Mouse (Mus musculus): ENCODE data around the gene Ace2. TPM values are rescaled to one million over a fixed set of nuclear protein-coding genes. Genes with fewer than 3 reads are reported as not detected.

Gene Ace2
- polyA plus RNA-seq, 1 experiment from 2014 or later = 3.1 TPM

DNA sequence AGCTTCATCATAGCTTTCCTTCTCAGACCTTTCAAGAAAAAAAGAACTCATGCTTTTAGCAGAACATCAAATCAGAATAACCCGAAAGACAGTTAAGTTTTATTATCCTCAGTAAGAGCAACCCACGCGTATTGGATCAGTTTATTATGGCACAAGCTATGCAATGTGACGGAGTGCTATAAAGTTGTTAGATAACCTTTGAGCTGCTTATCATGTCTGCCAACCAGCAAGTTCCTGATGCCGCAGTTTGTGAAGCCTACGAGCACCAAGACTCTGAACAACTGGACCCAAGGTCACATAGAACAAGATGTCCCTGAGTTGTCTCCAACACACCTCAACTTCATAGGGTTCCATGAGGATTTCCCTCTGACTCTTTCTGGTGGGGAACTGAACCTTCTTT lies 25.4 kb upstream of the Ace2 start:
- H3K9ac ChIP-seq (ENCODE audit: low read length) = no peak overlapping the region
- H3K4me1 ChIP-seq (ENCODE audit: control insufficient read depth, insufficient read depth, low read length) = no peaks in the 10 kb centered on the region
- H3K9me3 ChIP-seq (replicated peaks; ENCODE audit: control insufficient read depth, low read length) = no peaks in the 10 kb centered on the region
- ATAC-seq (replicated peaks; ENCODE audit: extremely low read depth, insufficient read depth, low FRiP score) = no peak
- H3K4me2 ChIP-seq (ENCODE audit: low read depth, low read length) = no peak overlapping the region
- no peak overlapping the region for H3K27ac ChIP-seq (ENCODE audit: low read length)
- H3K4me3 ChIP-seq (ENCODE audit: low read length) = no peak overlapping the region
- H3K27me3 ChIP-seq (ENCODE audit: control insufficient read depth, insufficient read depth, low read length) = no peaks in the 10 kb centered on the region
- WGBS = 68% methylated on average over 6 of the region's 6 CpGs
- no peaks in the 10 kb centered on the region for H3K36me3 ChIP-seq (ENCODE audit: control insufficient read depth, insufficient read depth)

DNA sequence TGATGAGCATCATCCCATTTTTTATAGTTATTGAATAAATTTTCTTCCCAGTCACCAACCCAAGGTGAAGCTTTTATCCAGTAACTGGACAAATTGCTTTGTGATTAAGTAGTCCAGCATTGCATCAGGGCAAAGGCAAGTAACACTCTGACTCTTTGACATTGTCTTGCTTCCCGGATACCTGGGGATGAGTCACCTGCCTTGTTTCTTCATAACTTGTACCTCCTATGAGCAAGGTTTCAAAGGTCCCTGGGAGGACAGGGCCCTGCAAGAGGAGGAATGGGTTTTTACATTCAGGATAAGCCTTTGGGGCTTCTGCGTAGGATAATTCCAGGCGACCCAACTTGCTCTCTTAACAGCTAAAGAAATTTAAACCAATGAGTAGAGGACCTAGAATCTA lies 15.2 kb upstream of the Ace2 start:
- Histone ChIP-seq H3K4me3 (ENCODE audit: low read length) (no peak overlapping the region), H3K27me3 (ENCODE audit: control insufficient read depth, insufficient read depth, low read length) (no peaks in the 10 kb centered on the region), H3K4me1 (ENCODE audit: control insufficient read depth, insufficient read depth, low read length) (no peaks in the 10 kb centered on the region), H3K9me3 (replicated peaks; ENCODE audit: control insufficient read depth, low read length) (no peaks in the 10 kb centered on the region), H3K9ac (ENCODE audit: low read length) (no peak overlapping the region), H3K36me3 (ENCODE audit: control insufficient read depth, insufficient read depth) (no peaks in the 10 kb centered on the region), H3K4me2 (ENCODE audit: low read depth, low read length) (no peak overlapping the region), H3K27ac (ENCODE audit: low read length) (no peak overlapping the region)
- no peak for ATAC-seq (replicated peaks; ENCODE audit: extremely low read depth, insufficient read depth, low FRiP score)
- WGBS = 79% methylated on average over 3 of the region's 3 CpGs

DNA sequence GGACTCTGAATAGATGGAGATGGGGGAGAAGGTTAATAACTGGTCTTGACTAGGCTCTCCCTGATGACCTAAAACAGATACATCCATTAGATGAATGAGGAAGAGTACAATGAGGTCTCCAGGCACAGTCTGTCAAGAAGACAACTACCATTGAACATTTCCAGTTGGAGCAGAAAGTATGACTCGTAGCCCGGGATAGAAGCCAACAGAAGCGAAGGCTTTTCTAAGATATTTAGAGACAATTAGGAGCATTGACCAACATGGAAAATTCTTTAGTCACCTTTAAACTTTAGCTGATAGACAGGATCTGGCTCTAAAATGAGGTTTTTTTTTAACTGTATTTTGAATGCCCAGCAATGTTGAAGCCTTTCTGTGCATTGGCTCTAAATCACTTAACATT lies 5.6 kb upstream of the Ace2 start:
- Histone ChIP-seq H3K9ac (ENCODE audit: low read length) (no peak overlapping the region), H3K27ac (ENCODE audit: low read length) (no peak overlapping the region), H3K9me3 (replicated peaks; ENCODE audit: control insufficient read depth, low read length) (no peaks in the 10 kb centered on the region), H3K4me3 (ENCODE audit: low read length) (no peak overlapping the region), H3K36me3 (ENCODE audit: control insufficient read depth, insufficient read depth) (no peaks in the 10 kb centered on the region), H3K4me2 (ENCODE audit: low read depth, low read length) (no peak overlapping the region), H3K27me3 (ENCODE audit: control insufficient read depth, insufficient read depth, low read length) (no peaks in the 10 kb centered on the region), H3K4me1 (ENCODE audit: control insufficient read depth, insufficient read depth, low read length) (no peaks in the 10 kb centered on the region)
- ATAC-seq (replicated peaks; ENCODE audit: extremely low read depth, insufficient read depth, low FRiP score) = no peak
- WGBS = 79% methylated on average over 3 of the region's 3 CpGs

DNA sequence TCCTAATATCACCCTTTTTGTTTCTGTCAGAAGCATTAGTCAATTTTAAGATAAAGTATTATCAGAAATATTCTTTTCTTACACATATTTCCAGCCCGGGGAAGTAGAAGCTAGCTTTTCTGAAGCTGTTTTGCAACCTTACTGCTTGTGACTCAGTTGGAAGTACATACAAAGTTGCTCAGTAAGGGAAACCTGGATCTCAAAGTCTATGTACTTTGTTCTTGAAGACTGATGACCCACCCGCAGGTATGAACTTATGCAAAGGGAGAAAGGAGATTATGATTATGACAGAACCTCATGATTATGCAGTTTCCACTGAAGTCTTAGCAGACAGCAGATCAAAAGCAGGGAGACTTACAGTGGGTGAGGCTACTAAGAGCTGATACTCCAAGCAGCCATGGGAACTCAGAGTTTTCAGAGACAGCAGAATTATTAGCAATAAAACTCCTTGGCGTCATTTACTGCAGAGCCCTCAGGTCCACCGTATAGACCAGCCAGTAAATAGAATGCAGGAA lies 3.8 kb upstream of the Ace2 start:
- Histone ChIP-seq H3K4me1 (ENCODE audit: control insufficient read depth, insufficient read depth, low read length) (no peaks in the 10 kb centered on the region), H3K9me3 (replicated peaks; ENCODE audit: control insufficient read depth, low read length) (no peaks in the 10 kb centered on the region), H3K27ac (ENCODE audit: low read length) (no peak overlapping the region), H3K4me3 (ENCODE audit: low read length) (no peak overlapping the region), H3K36me3 (ENCODE audit: control insufficient read depth, insufficient read depth) (no peaks in the 10 kb centered on the region), H3K9ac (ENCODE audit: low read length) (no peak overlapping the region), H3K27me3 (ENCODE audit: control insufficient read depth, insufficient read depth, low read length) (no peaks in the 10 kb centered on the region), H3K4me2 (ENCODE audit: low read depth, low read length) (no peak overlapping the region)
- no peak for ATAC-seq (replicated peaks; ENCODE audit: extremely low read depth, insufficient read depth, low FRiP score)
- WGBS = 84% methylated on average over 4 of the region's 4 CpGs

DNA sequence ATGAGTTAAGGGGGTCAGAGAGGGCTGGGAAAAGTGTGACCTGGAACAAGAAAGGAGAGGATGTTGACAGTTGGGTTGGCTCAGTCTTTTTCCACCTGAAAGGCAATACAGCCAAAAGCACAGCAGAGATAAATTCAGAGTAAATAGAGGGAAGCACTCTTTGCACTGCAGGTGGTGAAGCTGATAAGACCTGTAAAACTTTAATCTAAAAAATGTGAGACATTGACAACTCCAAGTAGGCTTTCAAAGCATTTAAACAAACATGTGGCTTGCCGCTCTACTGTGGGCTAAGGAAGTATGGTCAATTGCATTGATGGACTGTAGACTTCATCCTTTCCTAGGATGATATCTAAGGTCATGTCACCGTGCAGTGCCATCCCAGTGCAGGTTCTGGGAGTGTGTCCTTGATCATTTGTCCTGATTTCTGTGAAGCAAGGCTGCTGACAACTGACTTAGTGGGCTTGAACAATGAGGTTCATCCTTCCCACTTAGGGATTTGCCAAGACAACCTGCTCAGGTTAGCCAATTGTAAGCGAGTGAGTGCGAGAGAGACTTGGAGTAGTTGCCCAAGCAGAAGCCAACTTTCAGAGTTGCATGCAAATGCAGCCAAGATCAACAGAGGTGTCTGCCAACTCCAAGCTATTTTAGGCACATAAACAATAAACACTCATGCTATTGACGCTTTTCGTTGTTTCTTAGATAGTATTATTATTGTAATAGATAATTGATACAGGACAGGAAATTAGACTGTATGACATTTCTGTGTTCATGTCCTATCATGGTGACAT lies 6.5 kb downstream of the Ace2 start:
- Histone ChIP-seq H3K4me2 (ENCODE audit: low read depth, low read length) (no peak overlapping the region), H3K27me3 (ENCODE audit: control insufficient read depth, insufficient read depth, low read length) (no peaks in the 10 kb centered on the region), H3K36me3 (ENCODE audit: control insufficient read depth, insufficient read depth) (no peaks in the 10 kb centered on the region), H3K9ac (ENCODE audit: low read length) (no peak overlapping the region), H3K27ac (ENCODE audit: low read length) (no peak overlapping the region), H3K4me3 (ENCODE audit: low read length) (no peak overlapping the region), H3K9me3 (replicated peaks; ENCODE audit: control insufficient read depth, low read length) (no peaks in the 10 kb centered on the region), H3K4me1 (ENCODE audit: control insufficient read depth, insufficient read depth, low read length) (no peaks in the 10 kb centered on the region)
- 49% methylated on average over 6 of the region's 6 CpGs for WGBS
- no peak for ATAC-seq (replicated peaks; ENCODE audit: extremely low read depth, insufficient read depth, low FRiP score)

DNA sequence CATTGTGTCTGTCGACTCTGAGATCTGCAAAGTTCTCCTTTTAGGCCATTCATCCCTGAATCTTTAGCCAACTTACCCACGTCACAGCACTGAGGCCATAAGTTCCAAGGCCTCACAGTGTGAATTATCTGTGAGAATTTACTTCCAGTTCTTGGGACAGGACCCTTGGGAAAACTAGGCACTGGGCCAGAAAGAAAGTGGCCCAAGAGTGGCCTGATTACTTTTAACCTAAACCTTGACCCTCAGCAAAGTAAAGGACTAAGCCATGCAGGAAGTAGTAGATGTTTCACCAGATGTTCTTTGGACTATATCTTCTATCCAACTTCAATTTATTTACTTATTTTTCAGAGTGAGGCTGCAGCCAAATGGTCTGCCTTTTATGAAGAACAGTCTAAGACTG lies 13.6 kb downstream of the Ace2 start:
- no peaks in the 10 kb centered on the region for H3K27me3 ChIP-seq (ENCODE audit: control insufficient read depth, insufficient read depth, low read length)
- no peak for ATAC-seq (replicated peaks; ENCODE audit: extremely low read depth, insufficient read depth, low FRiP score)
- H3K36me3 ChIP-seq (ENCODE audit: control insufficient read depth, insufficient read depth) = no peaks in the 10 kb centered on the region
- no peak overlapping the region for H3K4me2 ChIP-seq (ENCODE audit: low read depth, low read length)
- no peaks in the 10 kb centered on the region for H3K9me3 ChIP-seq (replicated peaks; ENCODE audit: control insufficient read depth, low read length)
- H3K4me3 ChIP-seq (ENCODE audit: low read length) = no peak overlapping the region
- H3K27ac ChIP-seq (ENCODE audit: low read length) = no peak overlapping the region
- 59% methylated on average over 2 of the region's 2 CpGs for WGBS
- H3K9ac ChIP-seq (ENCODE audit: low read length) = no peak overlapping the region
- no peaks in the 10 kb centered on the region for H3K4me1 ChIP-seq (ENCODE audit: control insufficient read depth, insufficient read depth, low read length)

DNA sequence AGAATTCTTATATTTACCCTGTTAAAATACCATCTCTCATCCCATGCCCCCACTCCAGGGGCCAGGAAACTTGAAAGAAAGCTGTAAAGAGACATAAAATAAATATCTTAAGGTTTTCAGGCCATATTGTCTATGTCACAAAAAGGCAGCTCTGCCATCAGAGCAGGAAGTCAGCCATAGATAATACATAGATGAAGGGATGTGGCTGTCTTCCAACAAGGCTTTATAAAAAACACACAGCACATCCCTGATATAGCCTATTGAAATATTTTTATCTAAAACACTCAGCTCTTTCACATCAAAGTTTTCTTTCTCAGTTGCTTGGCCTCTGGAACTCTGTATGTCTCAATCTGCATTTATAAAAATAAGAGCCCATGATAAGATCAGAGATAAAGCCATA lies 14.5 kb downstream of the Ace2 start:
- Histone ChIP-seq H3K9ac (ENCODE audit: low read length) (no peak overlapping the region), H3K27ac (ENCODE audit: low read length) (no peak overlapping the region), H3K9me3 (replicated peaks; ENCODE audit: control insufficient read depth, low read length) (no peaks in the 10 kb centered on the region), H3K27me3 (ENCODE audit: control insufficient read depth, insufficient read depth, low read length) (no peaks in the 10 kb centered on the region), H3K36me3 (ENCODE audit: control insufficient read depth, insufficient read depth) (no peaks in the 10 kb centered on the region), H3K4me2 (ENCODE audit: low read depth, low read length) (no peak overlapping the region), H3K4me1 (ENCODE audit: control insufficient read depth, insufficient read depth, low read length) (no peaks in the 10 kb centered on the region), H3K4me3 (ENCODE audit: low read length) (no peak overlapping the region)
- no peak for ATAC-seq (replicated peaks; ENCODE audit: extremely low read depth, insufficient read depth, low FRiP score)

DNA sequence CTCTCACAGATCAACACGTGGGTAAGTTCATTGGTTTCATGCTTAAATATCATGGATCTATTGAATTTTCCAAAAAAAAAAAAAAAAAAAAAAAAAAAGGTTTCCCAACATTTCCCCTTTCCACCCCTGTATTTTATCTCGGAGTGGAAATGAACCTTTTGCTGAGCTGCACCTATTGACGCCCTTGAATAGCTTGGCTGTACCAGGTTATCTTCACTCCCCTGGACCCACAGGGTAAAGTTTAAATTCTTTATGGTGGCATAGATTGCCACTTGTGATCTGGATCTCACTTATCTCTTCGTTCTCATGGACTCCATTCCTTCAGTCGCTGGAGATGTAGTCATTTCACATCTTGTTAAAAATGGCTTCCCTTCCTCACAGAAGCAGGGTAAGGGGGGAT lies 15.5 kb downstream of the Ace2 start:
- no peaks in the 10 kb centered on the region for H3K36me3 ChIP-seq (ENCODE audit: control insufficient read depth, insufficient read depth)
- no peak overlapping the region for H3K9ac ChIP-seq (ENCODE audit: low read length)
- 72% methylated on average over 5 of the region's 5 CpGs for WGBS
- no peak overlapping the region for H3K4me3 ChIP-seq (ENCODE audit: low read length)
- no peaks in the 10 kb centered on the region for H3K9me3 ChIP-seq (replicated peaks; ENCODE audit: control insufficient read depth, low read length)
- no peak overlapping the region for H3K4me2 ChIP-seq (ENCODE audit: low read depth, low read length)
- H3K4me1 ChIP-seq (ENCODE audit: control insufficient read depth, insufficient read depth, low read length) = no peaks in the 10 kb centered on the region
- H3K27ac ChIP-seq (ENCODE audit: low read length) = no peak overlapping the region
- no peaks in the 10 kb centered on the region for H3K27me3 ChIP-seq (ENCODE audit: control insufficient read depth, insufficient read depth, low read length)
- ATAC-seq (replicated peaks; ENCODE audit: extremely low read depth, insufficient read depth, low FRiP score) = no peak

DNA sequence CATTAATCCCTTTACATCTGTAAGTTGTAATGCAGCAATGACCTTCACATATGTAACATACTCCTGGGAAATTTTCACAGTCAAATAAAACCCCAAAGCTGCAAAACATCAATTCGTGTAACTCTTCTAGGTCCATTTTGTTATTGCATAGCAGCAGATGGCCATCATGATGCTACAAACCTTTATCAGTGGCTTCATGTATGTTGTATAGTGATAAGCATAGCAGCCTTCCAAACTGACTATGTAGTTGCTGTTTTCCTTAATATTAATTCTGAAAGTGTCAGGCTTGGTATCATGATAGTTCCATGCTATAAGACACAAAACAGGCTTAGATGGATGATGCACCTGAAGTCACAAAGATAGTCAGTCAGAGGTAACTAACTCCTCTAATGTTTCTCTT lies 25.5 kb downstream of the Ace2 start:
- H3K4me3 ChIP-seq (ENCODE audit: low read length) = no peak overlapping the region

More for the DNA sequence above, 25.5 kb downstream of the Ace2 start:
- WGBS = 60% methylated on average over 1 of the region's 1 CpGs
- Histone ChIP-seq H3K27me3 (ENCODE audit: control insufficient read depth, insufficient read depth, low read length) (no peaks in the 10 kb centered on the region), H3K9me3 (replicated peaks; ENCODE audit: control insufficient read depth, low read length) (no peaks in the 10 kb centered on the region), H3K36me3 (ENCODE audit: control insufficient read depth, insufficient read depth) (no peaks in the 10 kb centered on the region), H3K9ac (ENCODE audit: low read length) (no peak overlapping the region), H3K4me2 (ENCODE audit: low read depth, low read length) (no peak overlapping the region), H3K27ac (ENCODE audit: low read length) (no peak overlapping the region), H3K4me1 (ENCODE audit: control insufficient read depth, insufficient read depth, low read length) (no peaks in the 10 kb centered on the region)
- no peak for ATAC-seq (replicated peaks; ENCODE audit: extremely low read depth, insufficient read depth, low FRiP score)

Data from heart, embryonic 16.5 days (tissue).